Mouse (Mus musculus) G1E-ER4 (cell line): ENCODE results near the gene Bptf. TPM values are rescaled to one million over a fixed set of nuclear protein-coding genes. Genes with fewer than 3 reads are reported as not detected.

ENCODE experiments used
- GATA1 ChIP-seq: IDR thresholded peaks from one replicate; pipeline ENCODE4 v1.8.0; 2012; ENCODE audit warnings: low read length, inconsistent platforms
- polyA plus RNA-seq: library from polyadenylated mRNA; stranded (reverse); fragments of >175 nt; gene quantifications from 2 replicates; pipeline ENCODE4 v1.2.3, GENCODE M21; 2012

The Bptf gene
- polyA plus RNA-seq, 1 experiment: 105 TPM

GRCm38 (mm10) chr11:107014020-107014585 lies 117.8 kb downstream of the Bptf start:
- no peak for TF ChIP-seq GATA1

GRCm38 (mm10) chr11:107012324-107013017 lies 119.5 kb downstream of the Bptf start:
- TF ChIP-seq GATA1: no peak

- TF ChIP-seq GATA1: no peak
Measured at GRCm38 (mm10) chr11:107011669-107012323, 120.1 kb downstream of the Bptf start.

- TF ChIP-seq GATA1: no peak
Measured at GRCm38 (mm10) chr11:107011171-107011570, 120.8 kb downstream of the Bptf start.

GRCm38 (mm10) chr11:107010447-107010846 lies 121.5 kb downstream of the Bptf start:
- no peak for TF ChIP-seq GATA1

- no peak for TF ChIP-seq GATA1
Measured at GRCm38 (mm10) chr11:107005538-107005937, 126.4 kb downstream of the Bptf start.

- no peak for TF ChIP-seq GATA1
Measured at GRCm38 (mm10) chr11:107001760-107002675, 129.9 kb downstream of the Bptf start.

- no peak for TF ChIP-seq GATA1
Measured at GRCm38 (mm10) chr11:106999949-107000513, 131.9 kb downstream of the Bptf start.

- no peak for TF ChIP-seq GATA1
Measured at GRCm38 (mm10) chr11:106999151-106999948, 132.6 kb downstream of the Bptf start, which contains the start of gene Kpna2. Gene Kpna2, minus strand, starts transcription at chr11:106999541.

GRCm38 (mm10) chr11:106998651-106999150 lies 133.2 kb downstream of the Bptf start:
- TF ChIP-seq GATA1: no peak

- TF ChIP-seq GATA1: no peak
Measured at GRCm38 (mm10) chr11:106997976-106998375, 134.0 kb downstream of the Bptf start.

GRCm38 (mm10) chr11:106994246-106995085 lies 137.5 kb downstream of the Bptf start:
- TF ChIP-seq GATA1: peak; percentile 29

- no peak for TF ChIP-seq GATA1
Measured at GRCm38 (mm10) chr11:106987384-106987783, 144.5 kb downstream of the Bptf start.

Other genes starting within 250 kb of the Bptf start
- gene Smurf2, start 211.4 kb downstream of the Bptf start, polyA plus RNA-seq: 2.4 and 2.8 TPM in 2 replicates
- 10.4 TPM in 2 replicates for gene Kpna2, start 132.6 kb downstream of the Bptf start, polyA plus RNA-seq
- gene 1810010H24Rik, start 106.4 kb downstream of the Bptf start, polyA plus RNA-seq: 0.44 and 0.45 TPM in 2 replicates
- 1.5 and 2.2 TPM in 2 replicates for gene Nol11, start 57.3 kb upstream of the Bptf start, polyA plus RNA-seq